Mouse (Mus musculus): ENCODE measurements around the gene Smbd1.

DNA sequence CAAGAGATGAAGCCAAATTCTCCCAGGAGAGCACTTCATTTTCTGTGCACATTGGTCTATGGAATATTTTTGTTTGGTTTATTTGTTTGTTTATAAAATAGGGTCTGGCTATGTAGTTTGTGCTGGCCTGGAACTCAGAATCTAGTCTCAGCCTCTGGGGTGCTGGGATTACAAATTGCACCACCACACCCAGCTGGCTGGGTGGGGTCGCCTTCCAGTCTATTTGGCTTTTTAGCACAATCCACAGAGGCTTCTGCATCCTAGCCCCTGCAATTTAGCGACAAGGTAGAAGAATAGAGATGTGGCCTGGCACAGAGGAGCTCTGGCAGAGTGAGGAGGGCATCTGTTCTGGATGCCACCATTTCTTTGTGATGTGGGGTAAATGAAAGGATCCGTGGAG is 3.5 kb upstream of the Smbd1 start:
- TF ChIP-seq CTCF (IDR thresholded peaks at IDR 0.05; ENCODE audit: low read depth) (no peak), EP300 (IDR thresholded peaks at IDR 0.05; ENCODE audit: low read depth) (no peak)
